Mouse (Mus musculus): ENCODE results near the gene Arhgef2. TPM values are rescaled to one million over a fixed set of nuclear protein-coding genes. Genes with fewer than 3 reads are reported as not detected.

The Arhgef2 gene
- polyA plus RNA-seq, 1 experiment: 80.7 TPM

DNA sequence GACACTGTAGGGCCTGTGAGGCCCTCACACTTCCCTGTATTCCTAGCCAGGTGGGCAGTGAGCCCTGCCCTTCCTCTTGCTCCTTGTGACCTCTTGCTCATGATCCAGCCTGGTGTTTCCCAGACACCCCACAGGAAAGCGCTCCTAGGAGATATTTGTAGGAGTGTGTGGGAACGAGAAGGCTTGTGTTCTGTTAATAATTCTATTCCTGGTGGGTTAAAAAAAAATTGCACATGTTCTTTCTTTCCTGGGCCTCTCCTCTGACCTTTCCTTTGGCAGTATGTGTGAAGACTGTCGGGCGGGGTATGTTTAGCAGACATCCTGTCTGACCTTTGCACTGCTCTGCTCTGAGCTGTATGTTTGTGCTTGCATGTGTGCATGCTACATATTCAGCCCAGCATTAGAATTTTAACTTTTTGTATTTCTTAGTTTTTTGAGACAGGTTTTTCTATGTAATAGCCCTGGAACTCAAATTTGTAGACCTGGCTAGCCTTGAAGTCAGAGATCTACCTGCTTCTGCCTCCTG is 39.2 kb upstream of the Arhgef2 start:
- Histone ChIP-seq H3K4me3 (ENCODE audit: insufficient read depth, low read depth, low read length) (no peak overlapping the region), H3K36me3 (ENCODE audit: control insufficient read depth, insufficient read depth, low read length) (peaks cover 3% of the 10 kb centered on the region), H3K4me1 (ENCODE audit: control insufficient read depth, insufficient read depth, low read length) (peaks cover 5% of the 10 kb centered on the region; the same call in 1 of the 2 replicates), H3K27me3 (replicated peaks; ENCODE audit: control insufficient read depth, insufficient read depth, low read length) (no peaks in the 10 kb centered on the region), H3K27ac (ENCODE audit: insufficient read depth, low read depth, low read length) (no peak overlapping the region)
- TF ChIP-seq CTCF (conservative IDR thresholded peaks at IDR 0.05; ENCODE audit: insufficient read depth, insufficient read length, low read depth, low read length) (no peak), POLR2A (IDR thresholded peaks at IDR 0.05; ENCODE audit: low read depth, low read length) (no peak)
- WGBS: 45% methylated on average over 4 of the region's 4 CpGs
- DNase-seq: peak; percentile 53

DNA sequence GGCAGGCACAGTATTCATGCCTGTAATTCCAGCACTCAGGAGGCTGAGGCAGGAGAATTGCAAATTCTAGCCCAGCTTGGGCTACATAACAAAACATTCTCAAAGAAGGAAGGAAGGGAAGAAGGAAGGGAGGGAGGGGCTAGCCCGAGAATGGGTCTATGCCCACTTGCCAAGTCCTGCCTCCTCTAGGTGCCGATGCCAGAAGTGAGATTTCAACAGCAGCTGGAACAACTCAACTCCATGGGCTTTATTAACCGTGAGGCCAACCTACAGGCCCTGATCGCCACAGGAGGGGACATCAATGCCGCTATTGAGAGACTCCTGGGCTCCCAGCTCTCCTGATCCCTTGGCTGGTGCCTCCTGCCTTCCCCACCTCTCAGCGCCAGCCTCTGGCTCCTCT is 37.9 kb upstream of the Arhgef2 start:
- 69% methylated on average over 6 of the region's 6 CpGs for WGBS
- TF ChIP-seq POLR2A (IDR thresholded peaks at IDR 0.05; ENCODE audit: low read depth, low read length): no peak
- no peak for TF ChIP-seq CTCF (conservative IDR thresholded peaks at IDR 0.05; ENCODE audit: insufficient read depth, insufficient read length, low read depth, low read length)

DNA sequence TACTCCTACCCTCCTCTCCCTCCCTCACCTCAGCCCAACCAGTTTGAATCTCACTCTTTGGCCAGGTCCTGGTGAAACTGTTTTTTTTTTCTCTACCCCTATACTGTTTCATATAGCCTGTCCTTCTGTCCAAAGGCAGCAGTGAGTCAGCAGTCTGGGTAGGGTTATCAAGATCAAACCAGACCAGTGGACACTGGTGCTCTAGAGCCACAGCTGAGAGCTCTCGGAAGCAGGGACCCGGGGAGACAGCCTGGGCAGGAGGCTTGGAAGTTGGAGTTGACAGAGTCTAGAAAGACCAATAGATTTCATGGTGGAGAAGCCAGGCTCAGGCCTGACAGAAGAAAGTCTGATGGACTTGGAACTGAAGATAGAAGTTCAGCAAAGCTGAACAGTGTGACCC is 37.2 kb upstream of the Arhgef2 start:
- H3K4me1 ChIP-seq (ENCODE audit: control insufficient read depth, insufficient read depth, low read length): peaks cover 5% of the 10 kb centered on the region; the same call in 1 of the 2 replicates
- DNase-seq: no peak
- peaks cover 3% of the 10 kb centered on the region for H3K36me3 ChIP-seq (ENCODE audit: control insufficient read depth, insufficient read depth, low read length)
- H3K27me3 ChIP-seq (replicated peaks; ENCODE audit: control insufficient read depth, insufficient read depth, low read length): no peaks in the 10 kb centered on the region
- H3K27ac ChIP-seq (ENCODE audit: insufficient read depth, low read depth, low read length): no peak overlapping the region
- no peak for TF ChIP-seq CTCF (conservative IDR thresholded peaks at IDR 0.05; ENCODE audit: insufficient read depth, insufficient read length, low read depth, low read length)
- no peak for TF ChIP-seq POLR2A (IDR thresholded peaks at IDR 0.05; ENCODE audit: low read depth, low read length)
- 91% methylated on average over 2 of the region's 2 CpGs for WGBS
- no peak overlapping the region for H3K4me3 ChIP-seq (ENCODE audit: insufficient read depth, low read depth, low read length)

More for the DNA sequence above, 37.9 kb upstream of the Arhgef2 start:
- H3K27me3 ChIP-seq (replicated peaks; ENCODE audit: control insufficient read depth, insufficient read depth, low read length): no peaks in the 10 kb centered on the region
- DNase-seq: no peak
- no peak overlapping the region for H3K4me3 ChIP-seq (ENCODE audit: insufficient read depth, low read depth, low read length)
- peaks cover 3% of the 10 kb centered on the region for H3K36me3 ChIP-seq (ENCODE audit: control insufficient read depth, insufficient read depth, low read length)
- peaks cover 5% of the 10 kb centered on the region; the same call in 1 of the 2 replicates for H3K4me1 ChIP-seq (ENCODE audit: control insufficient read depth, insufficient read depth, low read length)
- H3K27ac ChIP-seq (ENCODE audit: insufficient read depth, low read depth, low read length): no peak overlapping the region

DNA sequence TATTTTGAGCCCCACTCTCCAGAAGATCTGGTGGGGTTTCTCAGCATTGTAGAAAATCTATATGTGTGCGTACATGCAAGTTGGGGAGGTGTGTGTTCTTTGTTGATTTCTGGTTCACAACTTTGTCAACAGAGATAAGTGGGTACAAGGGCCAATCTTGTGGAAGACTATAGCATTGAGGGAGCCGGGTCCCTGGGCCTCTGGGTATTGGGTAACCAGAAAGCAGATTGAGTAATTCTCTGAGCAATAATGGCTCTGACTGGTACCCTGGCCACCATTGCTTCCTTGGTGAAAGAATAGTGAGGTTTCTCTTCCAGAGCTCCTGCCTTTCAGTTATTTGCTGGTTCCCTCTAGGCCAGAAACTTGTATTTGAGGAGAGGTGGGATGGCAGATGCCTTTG is 36.7 kb upstream of the Arhgef2 start:
- H3K4me1 ChIP-seq (ENCODE audit: control insufficient read depth, insufficient read depth, low read length): peaks cover 5% of the 10 kb centered on the region; the same call in 1 of the 2 replicates
- TF ChIP-seq POLR2A (IDR thresholded peaks at IDR 0.05; ENCODE audit: low read depth, low read length): no peak
- TF ChIP-seq CTCF (conservative IDR thresholded peaks at IDR 0.05; ENCODE audit: insufficient read depth, insufficient read length, low read depth, low read length): no peak
- DNase-seq: no peak
- no peak overlapping the region for H3K4me3 ChIP-seq (ENCODE audit: insufficient read depth, low read depth, low read length)
- no peaks in the 10 kb centered on the region for H3K27me3 ChIP-seq (replicated peaks; ENCODE audit: control insufficient read depth, insufficient read depth, low read length)
- H3K36me3 ChIP-seq (ENCODE audit: control insufficient read depth, insufficient read depth, low read length): peaks cover 3% of the 10 kb centered on the region
- 97% methylated on average over 2 of the region's 2 CpGs for WGBS
- H3K27ac ChIP-seq (ENCODE audit: insufficient read depth, low read depth, low read length): no peak overlapping the region

DNA sequence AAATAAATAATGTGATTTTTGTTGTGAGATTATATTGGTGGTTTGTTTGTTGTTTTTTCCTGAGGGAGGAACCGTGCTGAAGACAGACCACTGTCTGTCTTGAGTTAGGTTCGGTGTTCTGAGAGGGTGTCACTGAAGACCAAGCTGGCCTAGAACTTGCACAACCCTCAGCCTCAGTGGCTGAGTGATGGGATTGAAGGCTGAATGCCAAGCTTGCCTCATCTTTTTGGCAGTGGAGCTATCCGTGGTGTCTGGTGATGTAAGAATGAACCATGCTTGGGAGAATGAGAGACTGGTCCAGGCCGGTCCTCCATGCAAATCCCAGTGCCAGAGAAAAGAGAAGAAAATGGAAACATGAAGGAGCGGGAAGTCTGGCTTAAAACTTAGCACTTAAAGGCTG is 36.1 kb upstream of the Arhgef2 start:
- 91% methylated on average over 5 of the region's 5 CpGs for WGBS
- Histone ChIP-seq H3K27ac (ENCODE audit: insufficient read depth, low read depth, low read length) (no peak overlapping the region), H3K4me1 (ENCODE audit: control insufficient read depth, insufficient read depth, low read length) (peaks cover 5% of the 10 kb centered on the region; the same call in 1 of the 2 replicates), H3K4me3 (ENCODE audit: insufficient read depth, low read depth, low read length) (no peak overlapping the region), H3K27me3 (replicated peaks; ENCODE audit: control insufficient read depth, insufficient read depth, low read length) (no peaks in the 10 kb centered on the region), H3K36me3 (ENCODE audit: control insufficient read depth, insufficient read depth, low read length) (peaks cover 3% of the 10 kb centered on the region)
- no peak for DNase-seq
- TF ChIP-seq CTCF (conservative IDR thresholded peaks at IDR 0.05; ENCODE audit: insufficient read depth, insufficient read length, low read depth, low read length) (no peak), POLR2A (IDR thresholded peaks at IDR 0.05; ENCODE audit: low read depth, low read length) (no peak)

DNA sequence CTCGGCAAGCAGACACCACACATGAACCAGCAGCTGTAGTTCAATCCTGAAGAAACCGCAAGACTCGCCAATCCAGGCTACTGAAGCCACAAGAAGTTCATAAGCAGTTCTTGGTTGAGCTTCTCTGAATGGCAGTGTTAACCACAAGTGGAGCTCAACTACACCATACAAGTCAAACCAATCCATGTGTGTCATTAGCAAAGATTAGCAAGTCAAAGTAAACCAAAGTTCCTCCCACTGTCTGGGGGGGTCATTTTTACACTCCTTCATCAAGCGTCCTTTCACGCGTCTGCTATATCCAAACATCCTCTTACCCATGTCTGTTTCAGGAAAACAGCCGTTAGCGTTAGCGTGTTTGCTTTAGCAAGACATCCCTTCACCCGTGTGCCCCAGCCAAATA is 35.4 kb upstream of the Arhgef2 start:
- Histone ChIP-seq H3K27ac (ENCODE audit: insufficient read depth, low read depth, low read length) (no peak overlapping the region), H3K27me3 (replicated peaks; ENCODE audit: control insufficient read depth, insufficient read depth, low read length) (no peaks in the 10 kb centered on the region), H3K4me3 (ENCODE audit: insufficient read depth, low read depth, low read length) (no peak overlapping the region), H3K4me1 (ENCODE audit: control insufficient read depth, insufficient read depth, low read length) (peaks cover 5% of the 10 kb centered on the region; the same call in 1 of the 2 replicates), H3K36me3 (ENCODE audit: control insufficient read depth, insufficient read depth, low read length) (peaks cover 3% of the 10 kb centered on the region)
- 91% methylated on average over 10 of the region's 10 CpGs for WGBS
- TF ChIP-seq POLR2A (IDR thresholded peaks at IDR 0.05; ENCODE audit: low read depth, low read length) (no peak), CTCF (conservative IDR thresholded peaks at IDR 0.05; ENCODE audit: insufficient read depth, insufficient read length, low read depth, low read length) (no peak)
- DNase-seq: no peak

DNA sequence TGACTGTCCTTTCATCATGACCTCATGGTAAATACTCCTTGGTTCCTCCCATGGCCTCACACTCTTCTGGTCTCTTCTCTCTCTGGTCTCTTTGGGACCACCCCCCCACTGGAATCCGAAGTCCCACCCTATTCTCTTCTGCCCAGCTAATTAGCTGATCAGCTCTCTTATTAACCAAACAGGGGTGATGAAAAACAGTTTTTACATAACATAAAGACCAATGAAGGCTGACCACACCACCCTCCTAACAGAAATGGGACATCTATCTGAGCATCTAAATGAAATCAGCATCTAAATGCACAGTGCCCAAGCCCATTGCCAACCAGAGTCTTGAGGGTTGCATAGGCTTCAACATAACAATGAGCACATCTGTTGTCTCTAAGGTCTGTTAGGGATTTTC is 33.9 kb upstream of the Arhgef2 start:
- Histone ChIP-seq H3K27me3 (replicated peaks; ENCODE audit: control insufficient read depth, insufficient read depth, low read length) (no peaks in the 10 kb centered on the region), H3K4me3 (ENCODE audit: insufficient read depth, low read depth, low read length) (no peak overlapping the region), H3K4me1 (ENCODE audit: control insufficient read depth, insufficient read depth, low read length) (no peaks in the 10 kb centered on the region), H3K27ac (ENCODE audit: insufficient read depth, low read depth, low read length) (no peak overlapping the region), H3K36me3 (ENCODE audit: control insufficient read depth, insufficient read depth, low read length) (peaks cover 3% of the 10 kb centered on the region; the same call in 1 of the 2 replicates)
- no peak for DNase-seq
- TF ChIP-seq POLR2A (IDR thresholded peaks at IDR 0.05; ENCODE audit: low read depth, low read length): no peak
- no peak for TF ChIP-seq CTCF (conservative IDR thresholded peaks at IDR 0.05; ENCODE audit: insufficient read depth, insufficient read length, low read depth, low read length)
- WGBS: 80% methylated on average over 1 of the region's 1 CpGs
